Mouse (Mus musculus): Measurements from ENCODE around the gene Ift80.

- TF ChIP-seq CHD2 (IDR thresholded peaks at IDR 0.05; ENCODE audit: low read depth, low read length) (no peak), ZC3H11A (IDR thresholded peaks at IDR 0.05; ENCODE audit: borderline replicate concordance, low read depth, low read length) (no peak), HCFC1 (IDR thresholded peaks at IDR 0.05; ENCODE audit: borderline replicate concordance, insufficient read depth, low read length) (no peak)
Measured at GRCm38 (mm10) chr3:69002781-69003180, 1.6 kb downstream of the Ift80 start.

Data from ES-E14 (cell line).